Mouse (Mus musculus) left cerebral cortex, postnatal 25 days (tissue): Measurements from ENCODE around the gene Rpn2. TPM values are rescaled to one million over a fixed set of nuclear protein-coding genes. Genes with fewer than 3 reads are reported as not detected.

Source experiments
- total RNA-seq, 2 experiments: library from RNA; stranded (reverse); gene quantifications; 2 replicates each; pipeline ENCODE4 v1.2.3; 2021

Rpn2 gene
- total RNA-seq, 2 experiments from 2014 or later = 124 to 130 TPM

Other genes starting within 250 kb of the Rpn2 start
- 10 to 100 TPM; 19.8 to 24.6 TPM for gene Soga1, start 199.8 kb upstream of the Rpn2 start, total RNA-seq
- not detected for gene Tldc2, start 192.0 kb upstream of the Rpn2 start, total RNA-seq
- 10 to 100 TPM; 11.6 to 12.4 TPM for gene Samhd1, start 143.8 kb upstream of the Rpn2 start, total RNA-seq
- 1 to 10 TPM; 1.2 to 1.6 TPM for gene Rbl1, start 74.5 kb upstream of the Rpn2 start, total RNA-seq
- gene Mroh8, start 532 bp downstream of the Rpn2 start, total RNA-seq = 1 to 10 TPM; 1.0 to 1.4 TPM
- not detected for gene Ghrh, start 68.5 kb downstream of the Rpn2 start, total RNA-seq
- 10 to 100 TPM; 64.8 to 65.6 TPM for gene Manbal, start 88.6 kb downstream of the Rpn2 start, total RNA-seq
- 100 to 1,000 TPM; 116 to 137 TPM for gene Src, start 139.4 kb downstream of the Rpn2 start, total RNA-seq